8 mouse cellular contexts compared by ENCODE assay signal in genomic region chr10:89744871-89745665, GRCm38 (mm10). TPM values are rescaled to one million over a fixed set of nuclear protein-coding genes. Genes with fewer than 3 reads are reported as not detected.
DNase-seq lines count a peak whose midpoint lies in the region; ATAC-seq and TF ChIP-seq lines count a peak whose summit lies in the region.

Gene Uhrf1bp1l, plus strand, starts transcription at chr10:89744991.

- TF ChIP-seq POLR2A in thymus, adult 2 months (IDR thresholded peaks at IDR 0.05; ENCODE audit: control insufficient read depth, extremely low read depth, insufficient read depth, low read length, poor library complexity) = peak; percentile 81

- H3K36me3 ChIP-seq in hindbrain, embryonic 10.5 days = no peaks in the 10 kb centered on the region
- no peaks in the 10 kb centered on the region for H3K36me3 ChIP-seq in lung, embryonic 16.5 days (ENCODE audit: control insufficient read depth, insufficient read depth, low read length)
- H3K36me3 ChIP-seq in thymus, adult 2 months (ENCODE audit: control insufficient read depth, insufficient read depth, low read length) = no peaks in the 10 kb centered on the region

- H3K9ac ChIP-seq in lung, embryonic 16.5 days (ENCODE audit: low read length) = peak within 1 kb of the TSS; percentile 94

- peak; percentile 97 for ATAC-seq in lung, embryonic 16.5 days (ENCODE audit: low read depth)

- H3K4me2 ChIP-seq in lung, embryonic 16.5 days (ENCODE audit: low read depth, low read length) = peak within 1 kb of the TSS; percentile 72

- no peak for TF ChIP-seq CTCF in thymus, adult 2 months (IDR thresholded peaks at IDR 0.05; ENCODE audit: borderline replicate concordance, control insufficient read depth, extremely low read depth, insufficient read depth, low read length, poor library complexity)

- H3K9me3 ChIP-seq in hindbrain, embryonic 10.5 days = no peaks in the 10 kb centered on the region
- no peaks in the 10 kb centered on the region for H3K9me3 ChIP-seq in lung, embryonic 16.5 days (ENCODE audit: control insufficient read depth, low read length)

- peak within 1 kb of the TSS; percentile 93 for H3K4me3 ChIP-seq in hindbrain, embryonic 10.5 days
- peak within 1 kb of the TSS; percentile 94 for H3K4me3 ChIP-seq in lung, embryonic 16.5 days (ENCODE audit: low read length)
- H3K4me3 ChIP-seq in thymus, adult 2 months (ENCODE audit: control insufficient read depth, insufficient read depth, low read length) = peak within 1 kb of the TSS; percentile 77

- H3K4me1 ChIP-seq in hindbrain, embryonic 10.5 days (replicated peaks) = peaks cover 13% of the 10 kb centered on the region
- peaks cover 4% of the 10 kb centered on the region for H3K4me1 ChIP-seq in lung, embryonic 16.5 days (replicated peaks; ENCODE audit: control insufficient read depth, insufficient read depth, low read length)
- peaks cover 9% of the 10 kb centered on the region for H3K4me1 ChIP-seq in thymus, adult 2 months (replicated peaks; ENCODE audit: control insufficient read depth, insufficient read depth, low read length)

- peak within 1 kb of the TSS; percentile 98 for H3K27ac ChIP-seq in hindbrain, embryonic 10.5 days
- H3K27ac ChIP-seq in lung, embryonic 16.5 days (ENCODE audit: low read length) = peak within 1 kb of the TSS; percentile 85
- peak within 1 kb of the TSS; percentile 38; the same call in 1 of the 2 replicates for H3K27ac ChIP-seq in thymus, adult 2 months (ENCODE audit: control insufficient read depth, insufficient read depth, low read length)

- H3K27me3 ChIP-seq in hindbrain, embryonic 10.5 days (ENCODE audit: insufficient read depth, poor library complexity, severe bottlenecking) = no peaks in the 10 kb centered on the region
- H3K27me3 ChIP-seq in lung, embryonic 16.5 days (ENCODE audit: control insufficient read depth, insufficient read depth, low read depth, low read length) = no peaks in the 10 kb centered on the region
- H3K27me3 ChIP-seq in thymus, adult 2 months (ENCODE audit: control insufficient read depth, insufficient read depth, low read length) = no peaks in the 10 kb centered on the region

- under 1% methylated on average over 85 of the region's 85 CpGs for WGBS in hindbrain, embryonic 10.5 days
- under 1% methylated on average over 85 of the region's 85 CpGs for WGBS in lung, embryonic 16.5 days
- under 1% methylated on average over 85 of the region's 85 CpGs for WGBS in thymus, adult 2 months

- peak; percentile 99 for DNase-seq in NIH3T3 (ENCODE audit: low read depth)
- DNase-seq in cerebellum, adult 9-11 months = peak; percentile 88
- peak; percentile 53 to 90 for DNase-seq in frontal cortex, adult 2 months (ENCODE audit: extremely low spot score in 1 of 2, low spot score in 1 of 2)
- DNase-seq in hindbrain, embryonic 10.5 days (ENCODE audit: low spot score) = peak; percentile 93
- peak; percentile 87 for DNase-seq in layer of hippocampus, adult 9-11 months
- peak; percentile 85 for DNase-seq in ovary, adult 18-20 months (ENCODE audit: low spot score)
- peak; percentile 91 for DNase-seq in thymus, adult 2 months

RNA-seq across cellular contexts. Expression of gene Uhrf1bp1l, which starts in this region (rescaled TPM):
- polyA plus RNA-seq in frontal cortex, adult 2 months (2012; rRNA removed) = 46.4 and 49.1 TPM in 2 replicates
- 27.6 and 28.4 TPM in 2 replicates for polyA plus RNA-seq in hindbrain, embryonic 10.5 days (2016; fragmentation: Nextera tagmentation; extraction: Ambion mirVana)
- 33.3 and 33.5 TPM in 2 replicates for polyA plus RNA-seq in lung, embryonic 16.5 days (2015; fragmentation: Nextera tagmentation; extraction: Ambion mirVana)
- polyA plus RNA-seq in thymus, adult 2 months (2012; rRNA removed) = 20.4 and 20.7 TPM in 2 replicates

Comparison
In these comparisons a context has a peak if more than half of its experiments do, and no peak if none do; other contexts are left out.
1. Peak in every context shown above with its lines: DNase-seq, ATAC-seq, H3K4me3 ChIP-seq and H3K27ac ChIP-seq.
2. H3K27ac ChIP-seq: peak in every context shown above with its lines; median percentile 98 in hindbrain, embryonic 10.5 days; 85 in lung, embryonic 16.5 days; 38 in thymus, adult 2 months.